Mouse (Mus musculus) kidney, adult 2 months (tissue): ENCODE data around the gene Arpp21.

ENCODE experiments used
- CTCF ChIP-seq: fragments of 200-500 bp; conservative IDR thresholded peaks from 2 replicates; pipeline ENCODE4 v1.5.1; 2011; ENCODE audit warnings: low read depth, mild to moderate bottlenecking, control low read depth, low read length, moderate library complexity, mixed read lengths; ENCODE audit not compliant: insufficient read depth, insufficient read length
- POLR2A ChIP-seq: fragments of 200-500 bp; IDR thresholded peaks from one replicate; pipeline ENCODE4 v1.6.1; 2011; ENCODE audit warnings: low read depth, low read length, control low read depth

DNA sequence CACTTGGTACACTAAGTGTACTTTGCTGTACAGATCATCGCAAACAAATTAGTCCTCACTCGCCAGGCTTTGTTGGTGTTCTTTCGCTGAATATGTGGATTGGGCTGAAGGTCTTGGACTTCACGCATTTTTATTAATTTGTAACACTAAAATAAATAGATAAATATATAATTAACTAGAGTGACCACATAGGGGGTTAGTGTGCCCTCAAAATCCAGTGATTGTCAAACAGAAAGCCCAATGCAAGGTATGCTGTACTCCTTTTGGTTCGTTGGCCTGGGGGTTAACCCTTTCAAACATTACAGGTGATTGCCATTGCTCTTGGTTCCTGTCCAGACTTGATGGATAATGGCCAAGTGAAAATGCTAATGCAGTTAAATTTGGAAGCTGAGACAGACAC, 212.6 kb downstream of the Arpp21 start:
- TF ChIP-seq POLR2A (no peak), CTCF (no peak)
